Mouse (Mus musculus): ENCODE results near the gene Fto.

- TF ChIP-seq CTCF (IDR thresholded peaks at IDR 0.05; ENCODE audit: insufficient read depth, low read length) (no peak), POLR2A (IDR thresholded peaks at IDR 0.05; ENCODE audit: borderline replicate concordance, extremely low read depth, low read depth, low read length) (no peak)
Observed at GRCm38 (mm10) chr8:91406624-91407290, 93.4 kb downstream of the Fto start.

Data from lung, adult 2 months (tissue).